Mouse (Mus musculus) lung, postnatal 0 days (tissue): ENCODE results near the gene Rab8b. TPM values are rescaled to one million over a fixed set of nuclear protein-coding genes. Genes with fewer than 3 reads are reported as not detected.
A peak's percentile ranks its signal among the peaks of the same experiment; 100 is the strongest.

Experiments used
- ATAC-seq: fragments of 200-750 bp; cut with Nextera tagmentation; 2 replicates; pipeline ENCODE4 v1.8.0; 2017; ENCODE audit warnings: moderate library complexity
- DNase-seq: peaks from one replicate; pipeline ENCODE4 v3.0.0-alpha.2; 2016; ENCODE audit warnings: low spot score
- H3K27ac ChIP-seq: fragments of 300-500 bp; sonication (generic); 2 replicates; pipeline ENCODE4 v1.5.1; 2014; ENCODE audit warnings: antibody characterized with exemption, mild to moderate bottlenecking, low read length, mixed read lengths
- H3K27me3 ChIP-seq: fragments of 300-500 bp; sonication (generic); replicated peaks from 2 replicates; pipeline ENCODE4 v1.6.1; 2014; ENCODE audit warnings: low read length, mixed read lengths; ENCODE audit not compliant: insufficient read depth
- H3K36me3 ChIP-seq: fragments of 300-500 bp; sonication (generic); 2 replicates; pipeline ENCODE4 v1.6.1; 2014; ENCODE audit warnings: low read length, mixed read lengths; ENCODE audit not compliant: insufficient read depth
- H3K4me1 ChIP-seq: fragments of 300-500 bp; sonication (generic); 2 replicates; pipeline ENCODE4 v1.6.1; 2014; ENCODE audit warnings: antibody characterized with exemption, low read depth, low read length, mixed read lengths; ENCODE audit not compliant: insufficient read depth
- H3K4me2 ChIP-seq: fragments of 300-500 bp; sonication (generic); replicated peaks from 2 replicates; pipeline ENCODE4 v1.6.1; 2014; ENCODE audit warnings: low read depth, mild to moderate bottlenecking, low read length, moderate library complexity, mixed read lengths
- H3K4me3 ChIP-seq: fragments of 300-500 bp; sonication (generic); 2 replicates; pipeline ENCODE4 v1.5.1; 2014; ENCODE audit warnings: low read depth, low read length
- H3K9ac ChIP-seq: fragments of 300-500 bp; sonication (generic); replicated peaks from 2 replicates; pipeline ENCODE4 v1.6.1; 2014; ENCODE audit warnings: low read depth, mild to moderate bottlenecking
- H3K9me3 ChIP-seq: fragments of 300-500 bp; sonication (generic); 2 replicates; pipeline ENCODE4 v1.6.1; 2016; ENCODE audit warnings: low read length, mixed read lengths
- CTCF ChIP-seq: IDR thresholded peaks from 2 replicates; pipeline ENCODE4 v1.5.1; 2016; ENCODE audit warnings: antibody characterized with exemption, mild to moderate bottlenecking
- EP300 ChIP-seq: IDR thresholded peaks from 2 replicates; pipeline ENCODE4 v1.6.1; 2016; ENCODE audit warnings: antibody characterized with exemption, mild to moderate bottlenecking, control low read depth
- WGBS: fragments of 180-500 bp; shearing (Covaris S2); extraction: QIAGEN DNeasy Blood & Tissue Kit; methylation state at CpG from one replicate; pipeline ENCODE4 v1.1.7; 2014; 5-methylcytosine and 5-hydroxymethylcytosine counted together
- polyA plus RNA-seq: library from polyadenylated mRNA; unstranded; fragments of >200 nt; fragmentation: Nextera tagmentation; extraction: Ambion mirVana; gene quantifications from 2 replicates; pipeline ENCODE4 v1.2.1, GENCODE M21; 2015

Gene Rab8b
- polyA plus RNA-seq, 1 experiment from 2014 or later = 15.6 TPM

GRCm38 (mm10) chr9:66886366-66886765 lies 33.1 kb downstream of the Rab8b start:
- Histone ChIP-seq H3K4me1 (0 out of 2 replicates have a peak, but pooled peaks cover 3% of the 10 kb centered on the region), H3K9ac (no peak overlapping the region), H3K36me3 (no peaks in the 10 kb centered on the region), H3K9me3 (no peaks in the 10 kb centered on the region), H3K27ac (no peak overlapping the region), H3K4me3 (no peak overlapping the region), H3K4me2 (no peak overlapping the region), H3K27me3 (no peaks in the 10 kb centered on the region)
- 40% methylated on average over 3 of the region's 3 CpGs for WGBS
- ATAC-seq = no peak
- no peak for DNase-seq
- TF ChIP-seq CTCF = no peak
- no peak for TF ChIP-seq EP300

- no peak overlapping the region for H3K9ac ChIP-seq
- H3K4me2 ChIP-seq = no peak overlapping the region
- H3K4me3 ChIP-seq = no peak overlapping the region
- no peaks in the 10 kb centered on the region for H3K27me3 ChIP-seq
- 75% methylated on average over 2 of the region's 2 CpGs for WGBS
- TF ChIP-seq EP300 = no peak
- no peak for TF ChIP-seq CTCF
- H3K27ac ChIP-seq = no peak overlapping the region
- H3K4me1 ChIP-seq = 0 out of 2 replicates have a peak, but pooled peaks cover 3% of the 10 kb centered on the region
- ATAC-seq (no peak), DNase-seq (no peak)
- no peaks in the 10 kb centered on the region for H3K36me3 ChIP-seq
- no peaks in the 10 kb centered on the region for H3K9me3 ChIP-seq
Measured at GRCm38 (mm10) chr9:66884609-66885008, 34.9 kb downstream of the Rab8b start.

GRCm38 (mm10) chr9:66883500-66883899 lies 36.0 kb downstream of the Rab8b start:
- Histone ChIP-seq H3K4me2 (no peak overlapping the region), H3K4me3 (no peak overlapping the region), H3K4me1 (0 out of 2 replicates have a peak, but pooled peaks cover 3% of the 10 kb centered on the region), H3K27me3 (no peaks in the 10 kb centered on the region), H3K9me3 (no peaks in the 10 kb centered on the region), H3K36me3 (no peaks in the 10 kb centered on the region), H3K27ac (no peak overlapping the region), H3K9ac (no peak overlapping the region)
- WGBS = 71% methylated on average over 5 of the region's 5 CpGs
- TF ChIP-seq CTCF (no peak), EP300 (no peak)
- ATAC-seq (no peak), DNase-seq (no peak)

- DNase-seq = peak; percentile 67
- no peak overlapping the region for H3K4me2 ChIP-seq
- peak; percentile 30; the same call in 1 of the 2 replicates for ATAC-seq
- H3K4me3 ChIP-seq = no peak overlapping the region
- 32% methylated on average over 8 of the region's 8 CpGs for WGBS
- no peaks in the 10 kb centered on the region for H3K27me3 ChIP-seq
- no peaks in the 10 kb centered on the region for H3K36me3 ChIP-seq
- H3K27ac ChIP-seq = no peak overlapping the region
- no peaks in the 10 kb centered on the region for H3K9me3 ChIP-seq
- no peak overlapping the region for H3K9ac ChIP-seq
- no peak for TF ChIP-seq CTCF
- TF ChIP-seq EP300 = no peak
- H3K4me1 ChIP-seq = 0 out of 2 replicates have a peak, but pooled peaks cover 3% of the 10 kb centered on the region
Measured at GRCm38 (mm10) chr9:66882406-66882821, 37.1 kb downstream of the Rab8b start.

GRCm38 (mm10) chr9:66881858-66882257 lies 37.6 kb downstream of the Rab8b start:
- WGBS = 71% methylated on average over 3 of the region's 3 CpGs
- Histone ChIP-seq H3K4me1 (0 out of 2 replicates have a peak, but pooled peaks cover 3% of the 10 kb centered on the region), H3K9me3 (no peaks in the 10 kb centered on the region), H3K27me3 (no peaks in the 10 kb centered on the region), H3K4me2 (no peak overlapping the region), H3K9ac (no peak overlapping the region), H3K36me3 (no peaks in the 10 kb centered on the region), H3K27ac (no peak overlapping the region), H3K4me3 (no peak overlapping the region)
- ATAC-seq = no peak
- TF ChIP-seq EP300 (no peak), CTCF (no peak)
- DNase-seq = peak; percentile 9

- Histone ChIP-seq H3K36me3 (no peaks in the 10 kb centered on the region), H3K4me2 (no peak overlapping the region), H3K9me3 (no peaks in the 10 kb centered on the region), H3K9ac (no peak overlapping the region), H3K27ac (no peak overlapping the region), H3K27me3 (no peaks in the 10 kb centered on the region), H3K4me1 (0 out of 2 replicates have a peak, but pooled peaks cover 3% of the 10 kb centered on the region), H3K4me3 (no peak overlapping the region)
- WGBS = 91% methylated on average over 2 of the region's 2 CpGs
- no peak for TF ChIP-seq EP300
- no peak for TF ChIP-seq CTCF
- DNase-seq = no peak
- no peak for ATAC-seq
Measured at GRCm38 (mm10) chr9:66880752-66881151, 38.7 kb downstream of the Rab8b start.

GRCm38 (mm10) chr9:66879486-66879885 lies 40.0 kb downstream of the Rab8b start:
- no peak overlapping the region for H3K4me2 ChIP-seq
- no peaks in the 10 kb centered on the region for H3K27me3 ChIP-seq
- H3K4me1 ChIP-seq = 0 out of 2 replicates have a peak, but pooled peaks cover 3% of the 10 kb centered on the region
- H3K9ac ChIP-seq = no peak overlapping the region
- no peak overlapping the region for H3K4me3 ChIP-seq
- H3K36me3 ChIP-seq = no peaks in the 10 kb centered on the region
- DNase-seq (peak; percentile 57), ATAC-seq (no peak)
- H3K27ac ChIP-seq = no peak overlapping the region
- 65% methylated on average over 6 of the region's 6 CpGs for WGBS
- TF ChIP-seq EP300 = no peak
- no peak for TF ChIP-seq CTCF
- no peaks in the 10 kb centered on the region for H3K9me3 ChIP-seq
